Mouse (Mus musculus): ENCODE measurements around the gene Shank1.

The Shank1 gene

DNA sequence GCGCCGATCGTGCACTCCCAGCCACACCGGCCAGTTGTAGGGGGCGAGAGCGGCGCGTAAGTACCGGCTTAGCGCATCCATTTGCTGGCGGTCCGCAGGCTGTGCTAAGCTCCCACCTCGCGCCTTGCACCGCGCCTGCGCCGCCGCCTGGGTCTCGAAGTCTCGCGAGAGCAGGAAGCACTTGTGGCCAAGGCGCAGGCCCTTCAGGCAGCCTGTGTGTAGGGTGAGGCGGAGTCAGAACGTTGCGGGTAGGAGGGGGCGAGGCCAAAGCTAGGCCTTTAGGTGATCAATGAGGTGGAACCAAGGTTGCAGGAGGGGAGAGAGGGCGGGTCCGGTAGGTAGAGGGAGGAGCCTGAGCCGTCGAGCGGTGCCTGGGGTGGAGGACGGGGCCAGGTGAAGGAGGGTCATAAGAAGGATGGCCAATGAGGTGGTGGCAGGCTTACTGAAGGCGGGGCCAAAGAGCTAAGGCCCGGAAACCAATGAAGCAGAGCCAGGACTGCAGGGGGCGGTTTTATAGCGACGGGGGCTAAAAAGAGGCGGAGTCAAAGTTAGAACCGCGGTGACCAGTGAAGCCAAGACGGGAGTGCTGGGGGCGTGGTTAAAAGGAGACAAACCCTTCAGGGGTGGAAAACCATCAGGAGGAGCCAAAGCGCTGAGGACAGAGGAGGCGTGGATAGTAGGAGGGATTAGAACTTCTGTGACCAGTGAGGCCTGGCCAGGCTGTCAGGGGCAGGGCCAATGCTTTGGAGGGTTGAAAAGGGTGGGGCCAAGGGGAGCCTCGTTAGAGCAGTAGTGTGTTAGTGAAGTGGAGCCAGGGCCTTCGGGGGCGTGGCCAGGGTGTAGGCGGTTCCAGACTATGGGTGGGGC, 5.0 kb upstream of the Shank1 start:
- peak; percentile 96 for DNase-seq (ENCODE audit: low spot score)

DNA sequence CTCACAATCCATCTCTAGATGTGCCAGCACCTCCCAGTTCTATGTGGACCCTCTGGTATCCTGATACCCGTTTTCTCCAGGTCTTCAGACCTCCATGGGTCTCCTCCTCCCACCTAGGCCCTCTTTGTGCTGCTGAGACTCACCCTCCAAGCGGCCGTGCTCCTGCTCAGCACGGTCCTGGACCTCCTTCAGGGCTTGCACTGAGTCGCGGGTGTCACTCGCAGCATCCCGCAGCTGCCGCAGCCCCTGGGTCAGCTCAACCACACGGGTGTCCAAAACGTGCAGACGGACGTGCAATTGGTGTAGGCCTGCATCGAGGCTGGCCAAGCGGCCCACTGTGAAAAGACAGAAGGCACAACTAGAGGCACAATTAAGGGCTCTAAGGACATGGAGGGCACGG, 4.4 kb upstream of the Shank1 start:
- DNase-seq (ENCODE audit: low spot score), result no peak

DNA sequence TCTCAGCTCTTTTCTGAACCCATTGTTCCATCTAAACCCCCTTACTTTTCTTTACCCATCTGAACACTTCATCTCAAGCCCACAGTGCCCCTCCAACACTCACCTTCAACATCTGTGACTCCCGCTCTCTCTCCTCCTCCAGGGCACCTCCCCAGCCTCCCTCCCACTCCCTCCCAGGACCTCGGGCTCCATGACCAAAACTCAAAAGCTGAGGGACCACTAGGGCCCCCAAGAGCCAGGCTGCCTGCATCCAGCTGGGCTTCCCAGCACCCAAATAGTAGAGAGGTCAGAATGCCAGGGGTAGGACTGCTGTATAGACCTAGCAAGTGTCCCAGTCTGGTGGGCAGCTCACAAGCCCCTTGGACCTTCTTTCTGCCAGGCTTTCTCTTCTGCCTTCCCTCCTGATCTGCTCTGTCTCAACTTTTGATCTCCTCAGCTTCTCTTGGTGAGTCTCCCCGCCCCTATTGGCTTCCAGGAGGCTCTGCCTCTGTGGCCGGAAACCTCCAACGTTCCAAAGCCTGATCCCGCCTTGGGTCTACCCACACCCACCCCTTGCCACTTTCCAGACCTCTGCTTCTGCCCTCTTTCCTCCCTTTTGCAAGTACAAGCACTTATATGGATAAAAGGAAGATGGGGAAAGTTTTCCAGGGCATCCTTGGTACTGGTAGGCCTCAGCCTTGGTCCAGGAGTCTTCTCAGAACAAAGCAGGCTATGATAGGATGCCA, 3.4 kb upstream of the Shank1 start, which contains the start of gene Clec11a:
Gene Clec11a, minus strand, starts transcription at position 387 of the 725 bp plus-strand sequence.
- no peak for DNase-seq (ENCODE audit: low spot score)

DNA sequence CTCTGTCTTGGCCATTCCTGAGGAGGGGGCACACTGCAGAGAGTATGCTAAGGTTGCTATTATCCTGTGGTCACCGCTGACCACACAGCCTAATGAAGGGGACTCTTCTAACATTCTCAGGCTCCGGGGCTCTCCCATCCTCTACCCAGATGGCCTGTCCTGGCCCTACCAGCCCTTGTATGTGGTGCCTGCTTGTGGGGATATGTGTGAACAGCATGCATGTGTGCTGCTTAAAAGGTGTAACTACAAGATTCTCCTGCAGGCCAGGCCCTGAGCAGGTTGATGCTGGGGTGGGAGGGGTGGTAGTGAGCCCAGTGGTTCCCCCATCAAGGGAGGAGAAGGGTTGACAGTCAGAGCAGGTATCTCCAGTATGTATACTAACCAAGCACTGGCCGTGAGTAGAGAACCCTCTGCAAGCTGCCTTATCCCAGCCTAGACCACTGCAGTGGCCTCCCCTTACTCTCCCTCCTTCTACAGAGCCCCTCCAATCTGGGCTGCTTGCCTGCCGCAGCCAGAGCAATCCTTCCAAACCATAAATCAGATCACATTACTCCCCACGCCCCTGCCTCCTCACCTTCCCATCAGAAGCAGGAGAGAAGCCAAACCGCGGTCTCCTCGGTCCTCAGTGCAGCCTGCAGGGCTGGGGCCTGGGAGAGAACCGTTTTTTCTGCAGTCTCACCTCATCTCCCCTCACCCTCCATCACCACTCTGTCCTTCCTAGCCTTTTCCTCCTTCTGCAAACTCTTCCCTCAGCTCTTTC, 2.6 kb upstream of the Shank1 start:
- no peak for DNase-seq (ENCODE audit: low spot score)

DNA sequence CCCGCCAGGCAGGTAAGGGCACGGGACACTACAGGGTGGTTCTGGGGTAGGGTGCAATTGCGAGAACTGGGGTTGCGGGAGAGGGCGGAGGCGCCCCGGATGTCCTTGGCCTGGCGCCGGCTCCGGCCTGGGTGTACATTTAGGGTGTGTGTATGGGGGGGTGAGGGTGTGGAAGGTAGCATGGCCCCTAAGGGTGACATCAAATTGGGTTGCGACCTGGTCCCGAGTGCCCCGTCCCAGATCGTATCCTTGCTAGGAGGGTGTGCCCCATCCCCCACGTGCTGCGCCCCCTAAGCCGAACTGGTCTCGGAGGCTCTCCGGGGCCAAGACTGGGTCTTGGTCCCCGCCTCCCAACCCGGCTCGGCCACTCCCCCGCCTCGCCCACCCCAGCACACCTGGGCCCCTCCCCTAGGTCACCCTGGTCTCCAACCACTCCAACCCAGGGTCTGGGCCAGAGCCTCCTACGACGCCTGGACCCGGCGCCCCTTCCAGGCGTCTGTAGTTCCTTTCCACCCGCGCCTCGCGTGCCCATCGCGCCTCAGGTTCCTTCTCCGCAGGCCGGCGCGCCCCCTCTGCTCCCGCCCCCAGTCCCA, 328 bp downstream of the Shank1 start:
- no peak for DNase-seq (ENCODE audit: low spot score)

DNA sequence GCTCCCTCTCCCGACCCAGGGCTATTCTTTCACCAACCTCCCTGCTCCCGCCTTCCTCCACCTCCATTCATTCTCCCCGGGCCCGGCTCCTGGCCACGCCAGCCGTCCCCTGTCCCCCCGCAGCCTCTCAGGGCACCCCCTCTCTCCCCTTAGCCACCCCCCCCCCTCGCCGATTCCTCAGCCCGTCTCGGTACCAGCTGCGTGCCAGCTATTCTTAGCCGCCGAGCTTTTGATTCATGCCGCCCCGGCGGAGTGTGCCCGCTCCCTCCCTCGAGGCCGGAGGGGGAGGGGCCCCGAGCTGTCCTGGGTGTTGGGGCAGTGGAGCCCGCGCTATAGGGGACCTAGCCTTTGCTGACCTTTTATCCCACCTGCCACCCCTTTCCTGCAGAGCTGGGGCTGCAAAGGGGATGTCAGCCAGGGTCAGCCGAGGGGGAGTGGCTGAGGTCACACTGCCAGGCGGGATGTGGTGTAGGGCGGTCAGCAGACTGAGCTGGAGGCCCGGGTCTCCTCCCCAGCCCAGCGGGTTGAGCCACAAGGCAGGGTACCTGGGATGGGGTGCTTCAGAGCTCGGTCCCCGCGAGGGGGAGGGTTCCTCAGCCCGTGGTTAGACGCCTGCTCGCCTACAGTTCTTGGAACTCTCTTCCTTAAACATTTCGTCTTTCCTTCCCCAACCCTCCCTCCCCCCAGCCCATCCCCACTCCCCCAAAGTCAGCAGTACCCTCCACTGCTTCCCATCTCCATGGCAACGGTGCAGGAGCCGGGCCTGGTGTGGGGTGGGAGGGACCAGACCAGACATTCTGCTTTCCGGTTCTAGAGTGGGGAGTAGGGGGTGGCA, 1.0 kb downstream of the Shank1 start:
- no peak for DNase-seq (ENCODE audit: low spot score)

DNA sequence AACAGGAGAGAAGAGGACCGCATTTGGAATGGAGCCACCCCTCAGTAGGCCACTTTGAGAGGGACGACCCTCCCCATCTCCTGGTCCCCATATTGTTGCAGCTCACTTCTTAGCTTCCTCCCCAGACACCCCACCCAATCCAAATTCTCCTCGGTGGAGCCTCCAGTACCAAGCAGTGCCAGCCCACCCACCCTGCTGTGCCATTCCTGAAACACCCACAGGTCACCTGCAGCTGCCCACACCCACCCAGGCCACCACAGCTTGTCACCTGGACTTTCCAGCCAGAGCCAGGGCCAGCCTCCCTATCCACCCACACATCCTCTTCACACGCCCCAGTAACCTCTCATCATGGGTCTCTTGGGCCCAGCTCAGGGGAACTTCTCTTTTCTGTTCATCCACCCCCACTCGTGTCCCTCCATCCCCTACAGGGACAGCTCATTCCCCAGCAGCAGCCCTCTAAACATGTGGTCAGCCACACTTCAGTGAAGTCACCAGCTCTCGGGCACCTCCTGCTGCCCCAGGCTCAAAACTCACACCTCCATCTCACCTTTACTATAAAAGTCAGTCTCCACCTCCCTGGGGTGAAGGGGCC, 1.8 kb downstream of the Shank1 start:
- no peak for DNase-seq (ENCODE audit: low spot score)

DNA sequence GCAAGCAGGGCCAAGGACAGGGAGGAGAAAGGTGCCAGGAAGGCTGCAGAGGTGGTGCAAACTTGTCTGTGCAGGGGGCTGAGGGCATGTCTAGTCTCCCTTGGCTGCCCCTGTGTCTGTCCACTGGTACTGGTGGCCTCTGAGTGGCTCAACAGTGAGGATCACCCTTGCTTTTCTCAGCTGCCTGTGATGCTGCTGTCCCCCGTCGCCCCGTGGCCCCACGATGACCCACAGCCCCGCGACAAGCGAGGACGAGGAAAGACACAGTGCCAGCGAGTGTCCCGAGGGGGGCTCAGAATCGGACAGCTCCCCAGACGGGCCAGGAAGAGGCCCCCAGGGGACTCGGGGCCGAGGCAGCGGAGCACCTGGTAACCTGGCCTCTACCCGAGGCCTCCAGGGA, 2.4 kb downstream of the Shank1 start:
- no peak for DNase-seq (ENCODE audit: low spot score)

DNA sequence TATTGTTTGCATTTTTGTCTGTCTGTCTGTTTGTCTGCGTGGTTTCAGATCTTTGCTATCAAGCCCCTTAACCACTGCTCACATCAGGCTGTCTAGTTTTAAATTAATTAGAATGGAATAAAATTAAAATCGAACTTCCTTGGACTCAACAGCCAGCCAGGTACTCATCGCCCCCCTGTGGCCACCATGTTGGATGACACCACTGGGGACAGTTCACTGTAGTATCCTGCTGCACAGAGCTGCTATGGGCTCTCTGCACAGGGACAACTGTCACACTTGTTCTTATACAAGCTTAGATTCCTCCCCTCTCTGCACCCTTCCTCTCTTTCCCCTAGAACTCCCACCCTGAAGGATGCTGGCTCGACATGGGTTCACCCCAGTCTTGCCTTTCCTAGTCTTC, 7.9 kb downstream of the Shank1 start:
- no peak for DNase-seq (ENCODE audit: low spot score)

DNA sequence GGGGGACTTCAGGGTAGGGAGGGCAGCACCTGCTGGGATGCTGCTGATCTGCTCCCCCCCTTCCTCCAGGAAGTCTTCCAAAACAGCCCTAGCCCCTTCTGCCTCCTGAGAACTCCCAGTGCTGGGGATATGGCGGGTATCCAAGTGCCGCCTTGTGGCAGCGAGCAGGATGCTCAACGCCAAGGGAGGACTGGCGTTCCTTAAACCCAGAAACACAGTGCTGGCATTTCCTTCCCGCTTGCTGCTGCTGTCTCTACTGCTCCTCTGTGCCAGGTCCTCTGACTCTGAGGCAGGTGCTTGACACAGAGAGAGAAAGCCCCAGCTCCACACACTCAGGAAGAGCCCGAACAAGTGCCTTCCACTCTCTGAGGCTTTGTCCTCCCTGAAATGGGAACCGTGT, 10.8 kb downstream of the Shank1 start:
- DNase-seq (ENCODE audit: low spot score), result no peak

DNA sequence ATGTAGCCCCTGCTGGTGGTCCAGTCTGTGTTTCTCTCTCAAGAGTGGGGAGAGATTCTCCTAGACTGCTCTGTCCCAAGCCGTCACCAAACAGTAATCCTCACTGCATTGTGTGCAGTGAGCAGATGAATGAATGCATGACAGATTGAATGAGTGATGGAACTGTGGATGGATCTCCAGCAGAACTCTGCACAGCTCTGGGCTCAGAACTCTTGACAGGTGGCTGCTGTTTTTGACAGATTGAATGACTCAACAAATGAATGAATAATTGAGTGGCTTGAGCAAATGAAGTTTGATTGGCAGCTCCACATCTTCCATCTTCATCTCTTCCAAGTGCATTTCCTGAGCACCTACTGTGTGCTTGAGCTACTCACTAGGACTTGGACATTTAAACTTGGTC, 12.2 kb downstream of the Shank1 start:
- no peak for DNase-seq (ENCODE audit: low spot score)

DNA sequence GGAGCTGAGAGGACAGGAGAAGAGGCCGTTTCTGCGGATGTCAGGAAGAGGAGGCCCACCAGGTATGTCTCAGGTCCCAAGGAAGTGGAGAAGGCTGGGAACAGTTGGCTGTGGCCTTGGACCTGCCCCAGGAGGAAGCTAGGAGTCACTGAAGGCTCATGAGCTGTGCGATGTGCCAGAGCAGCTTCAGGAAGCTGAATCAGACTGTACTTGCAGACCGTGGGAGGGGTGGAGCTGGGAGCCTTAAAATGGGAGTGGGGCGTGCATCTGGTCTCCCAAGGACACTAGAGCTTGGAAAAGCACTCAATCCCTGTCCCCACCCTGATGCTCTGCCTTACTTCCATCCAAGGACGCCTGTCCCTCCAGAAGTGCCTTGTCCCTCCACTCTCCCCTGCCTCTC, 16.6 kb downstream of the Shank1 start:
- DNase-seq (ENCODE audit: low spot score), result no peak

DNA sequence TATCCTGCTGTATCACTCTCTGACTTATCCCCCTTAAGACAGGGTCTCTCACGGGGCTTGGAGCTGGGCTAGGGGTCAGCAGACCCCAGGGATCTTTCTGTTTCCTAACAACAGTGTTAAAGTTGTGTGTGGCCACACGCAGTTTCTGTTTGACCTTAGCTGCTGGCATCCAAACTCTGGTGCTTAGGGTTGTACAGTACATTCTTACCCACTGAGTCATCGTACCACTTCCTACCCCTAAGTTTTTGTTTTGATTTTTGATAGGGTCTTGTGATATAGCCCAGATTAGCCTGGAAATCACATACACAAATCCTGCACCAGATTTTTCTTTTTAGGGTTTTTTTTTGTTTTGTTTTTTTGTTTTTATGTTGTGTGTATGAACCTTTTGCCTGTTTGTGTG, 22.3 kb downstream of the Shank1 start:
- DNase-seq (ENCODE audit: low spot score), result no peak

DNA sequence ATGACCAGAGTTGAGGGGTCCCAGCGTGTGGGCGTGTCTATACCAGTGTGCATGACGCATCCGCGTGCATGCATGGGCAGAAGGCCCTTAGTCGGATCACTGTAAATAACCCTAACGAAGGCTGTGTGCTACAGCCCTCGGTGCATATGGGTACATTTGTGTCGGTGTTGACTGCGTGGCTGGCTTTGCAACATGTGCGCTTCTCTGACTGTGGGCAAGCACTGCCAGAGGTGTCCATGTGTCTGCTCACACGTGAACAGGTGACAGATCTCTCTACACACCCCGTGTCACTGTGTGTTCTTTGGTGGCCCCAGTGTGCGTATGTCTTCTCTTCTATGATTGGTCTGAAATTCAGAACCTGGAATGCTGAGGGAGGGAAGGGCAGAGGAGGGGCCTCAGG, 24.1 kb downstream of the Shank1 start:
- no peak for DNase-seq (ENCODE audit: low spot score)

DNA sequence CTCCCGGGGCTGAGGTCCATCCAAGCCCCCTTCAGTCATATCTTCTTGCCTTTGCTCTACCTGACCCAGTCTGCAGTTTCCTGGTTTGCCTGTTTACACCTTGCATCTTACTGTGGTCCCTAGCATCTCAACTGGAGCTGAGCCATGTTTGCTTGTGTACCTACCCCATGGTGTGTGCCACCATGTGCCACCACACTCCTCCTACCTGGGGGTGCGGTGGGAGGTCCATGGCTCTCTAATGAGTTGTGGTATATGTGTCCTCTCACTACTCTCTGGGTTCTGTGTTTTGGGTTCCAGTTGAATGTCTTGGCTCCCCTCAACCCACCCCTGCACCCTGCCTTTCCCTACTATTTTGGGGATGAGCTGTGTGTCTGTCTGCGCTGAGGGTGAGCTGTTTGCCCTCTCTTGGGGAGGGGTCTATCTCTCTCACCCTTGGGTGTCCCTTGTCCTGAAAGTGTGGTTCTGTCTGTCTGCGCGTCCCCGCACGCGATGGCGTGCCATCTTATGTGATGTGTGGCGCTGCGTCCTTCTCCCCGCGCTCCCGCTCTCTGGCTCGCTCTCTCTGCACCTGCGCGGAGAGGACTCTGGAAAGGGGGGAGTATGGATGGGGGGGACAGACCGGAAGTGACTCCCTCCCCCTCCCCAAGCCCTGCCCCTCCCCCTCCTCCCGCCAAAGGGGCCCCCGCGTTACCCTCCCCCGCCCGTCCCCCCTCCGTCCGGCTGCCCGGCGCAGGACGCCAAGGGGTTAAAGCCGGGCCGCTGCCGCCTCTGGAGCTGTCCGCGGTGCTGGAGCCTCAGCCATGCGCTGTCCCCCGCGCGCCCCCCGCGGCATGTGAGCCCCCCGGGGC, 25.2 kb downstream of the Shank1 start:
- DNase-seq (ENCODE audit: low spot score), result peak; percentile 80

DNA sequence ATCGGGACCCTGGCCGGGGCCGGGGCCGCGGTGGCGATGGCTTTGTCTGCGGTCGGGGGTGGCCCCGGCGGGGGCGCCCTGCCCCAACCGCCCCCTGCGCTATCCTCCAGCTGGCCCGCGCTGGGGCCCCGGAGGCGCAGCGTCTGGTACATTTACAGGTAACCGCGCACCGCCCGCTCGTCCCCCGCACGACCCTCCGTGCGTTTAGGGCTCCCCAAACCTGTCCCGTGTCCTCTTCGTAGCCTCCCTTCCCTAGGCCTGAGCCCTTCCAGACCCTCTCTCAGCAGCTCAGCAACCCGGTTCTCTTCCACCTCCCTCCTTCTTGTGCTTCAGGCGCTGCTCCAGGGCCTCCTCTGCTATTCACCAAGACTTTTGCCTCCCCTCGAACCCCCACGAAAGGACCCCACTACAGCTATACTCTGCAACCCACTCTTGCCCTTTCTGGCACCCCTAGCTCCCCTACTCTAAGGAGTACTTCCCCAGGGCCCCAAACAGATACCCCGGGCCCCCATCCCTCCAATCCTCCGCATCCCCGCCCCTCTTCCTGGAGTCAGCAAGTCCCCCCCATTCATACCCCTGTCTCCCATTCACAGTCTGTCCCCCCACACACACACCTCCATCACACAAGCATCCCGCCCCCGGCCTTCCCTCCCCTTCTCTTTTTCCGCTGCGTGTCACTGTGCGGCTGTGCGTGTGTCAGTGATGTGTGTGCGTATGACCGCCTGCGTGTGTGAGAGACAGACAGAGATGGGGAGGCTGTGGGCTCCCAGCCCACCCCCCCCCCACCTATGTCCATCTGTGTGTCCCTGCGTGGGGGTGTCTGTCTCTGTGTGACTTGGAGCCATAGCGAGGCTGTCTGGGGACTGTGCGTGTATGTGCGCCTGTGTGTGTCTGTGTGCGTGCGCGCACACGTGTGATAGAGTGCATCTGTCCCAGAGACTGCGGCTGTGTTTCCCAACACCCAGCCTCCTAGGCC, 26.3 kb downstream of the Shank1 start:
- no peak for DNase-seq (ENCODE audit: low spot score)

DNA sequence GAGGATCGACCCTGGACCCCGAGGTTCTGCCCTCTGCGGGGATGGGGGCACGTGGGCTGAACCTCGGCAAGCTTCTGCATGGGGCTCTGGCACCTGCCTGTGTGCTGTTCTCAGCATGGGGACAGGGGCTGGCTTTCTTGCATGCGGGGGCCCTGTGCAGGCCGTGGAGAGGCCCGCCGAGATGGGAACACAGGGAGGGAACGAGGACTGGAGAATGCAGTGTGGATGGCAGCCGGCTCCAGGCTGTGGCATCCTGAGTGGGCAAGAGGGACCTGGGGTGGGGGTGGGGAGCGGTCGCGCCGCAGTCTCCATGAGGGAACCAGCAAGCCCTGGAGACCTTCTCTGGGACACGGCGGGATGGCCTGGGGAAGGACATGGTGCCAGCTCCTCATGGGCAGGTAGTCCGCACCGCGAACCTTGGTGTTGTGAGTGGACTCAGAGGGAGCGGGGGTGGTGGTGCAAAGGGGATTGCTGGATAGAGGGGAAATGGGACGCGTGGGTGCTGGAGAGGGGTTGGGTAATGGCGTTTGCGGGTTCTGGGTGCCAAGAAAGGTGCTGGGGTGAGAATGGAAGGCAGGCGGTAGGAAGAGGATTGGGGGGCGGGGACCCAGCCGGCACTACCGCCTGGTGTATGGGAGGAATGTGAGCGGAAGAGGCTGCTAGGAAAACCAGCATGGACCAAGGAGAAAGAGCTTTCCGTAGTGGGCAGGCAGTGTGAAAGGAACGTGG, 27.2 kb downstream of the Shank1 start:
- no peak for DNase-seq (ENCODE audit: low spot score)

DNA sequence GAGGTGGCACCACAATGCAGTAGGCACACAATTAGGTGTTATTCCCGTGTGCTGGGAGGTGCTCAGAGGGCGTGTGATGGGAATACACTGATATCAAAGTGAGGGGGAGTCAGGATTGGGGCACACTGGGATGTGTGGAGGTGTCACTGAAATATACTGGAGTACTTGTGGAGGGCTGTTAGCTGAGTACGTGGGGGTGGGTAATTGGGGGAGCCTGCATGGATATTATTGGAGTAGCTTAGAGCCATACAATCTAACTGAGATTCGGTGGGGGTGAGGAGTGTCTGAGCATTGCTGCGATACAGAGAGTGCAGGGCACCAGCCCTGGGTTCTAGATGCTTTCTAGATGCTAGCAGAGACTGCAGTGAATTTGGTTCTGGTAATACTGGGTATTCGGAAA, 30.2 kb downstream of the Shank1 start:
- DNase-seq (ENCODE audit: low spot score), result no peak

Measured in testis, postnatal 10 days (tissue).